Mouse (Mus musculus) adrenal gland, adult 18-20 months (tissue): ENCODE data around the gene Dbn1. TPM values are rescaled to one million over a fixed set of nuclear protein-coding genes. Genes with fewer than 3 reads are reported as not detected.
"Not testable (repeated sequence)": the region's sequence is repeated elsewhere in the genome, so short reads cannot be mapped to it uniquely, and the experiment has no call there.

ENCODE experiments used
- DNase-seq, 2 experiments: peaks; one replicate each; pipeline ENCODE4 v3.0.0; 2021 to 2022; ENCODE audit warnings: low spot score in 2 of 2
- total RNA-seq, 2 experiments: library from RNA; stranded (reverse); gene quantifications; 1 replicate in 1 of 2; 2 replicates in 1 of 2; pipeline ENCODE4 v1.2.3; 2021

Dbn1 gene
- total RNA-seq, 2 experiments from 2014 or later, result 11.1 to 16.2 TPM

DNA sequence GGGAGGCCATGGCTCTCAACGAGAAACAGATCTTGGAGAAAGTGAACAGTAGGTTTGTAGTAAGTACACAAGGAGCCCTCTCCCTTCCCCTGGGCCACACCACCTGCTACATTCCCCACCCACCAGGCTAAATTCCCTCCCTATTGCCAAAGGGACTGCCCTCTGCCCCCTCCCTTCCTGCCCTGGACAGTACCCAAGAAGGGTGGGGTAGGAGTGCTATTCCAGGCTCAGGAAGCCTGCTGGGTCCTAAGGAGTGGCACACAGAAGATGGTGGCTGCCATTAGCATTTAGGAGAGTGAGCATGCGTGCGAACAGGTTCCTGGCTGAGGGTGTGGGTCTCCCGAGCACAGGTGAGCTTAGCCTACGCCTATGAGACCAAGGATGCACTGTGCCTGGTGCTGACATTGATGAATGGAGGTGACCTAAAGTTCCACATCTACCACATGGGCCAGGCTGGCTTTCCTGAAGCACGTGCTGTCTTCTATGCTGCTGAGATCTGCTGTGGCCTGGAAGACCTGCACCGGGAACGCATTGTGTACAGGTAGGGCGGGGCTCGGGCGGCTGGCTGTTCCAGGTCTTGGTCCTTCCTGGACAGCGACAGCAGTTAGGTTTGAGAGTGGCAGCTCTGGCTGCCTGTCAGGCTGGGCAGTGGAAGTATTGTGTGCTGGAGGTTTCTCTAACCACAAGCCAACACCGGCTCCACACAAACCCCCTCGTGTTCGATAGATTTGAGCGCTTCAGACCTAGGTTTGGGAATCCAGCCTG is 35.9 kb downstream of the Dbn1 start:
- no peak for DNase-seq

GRCm38 (mm10) chr13:55451296-55451695 is 36.6 kb downstream of the Dbn1 start:
- no peak for DNase-seq

DNA sequence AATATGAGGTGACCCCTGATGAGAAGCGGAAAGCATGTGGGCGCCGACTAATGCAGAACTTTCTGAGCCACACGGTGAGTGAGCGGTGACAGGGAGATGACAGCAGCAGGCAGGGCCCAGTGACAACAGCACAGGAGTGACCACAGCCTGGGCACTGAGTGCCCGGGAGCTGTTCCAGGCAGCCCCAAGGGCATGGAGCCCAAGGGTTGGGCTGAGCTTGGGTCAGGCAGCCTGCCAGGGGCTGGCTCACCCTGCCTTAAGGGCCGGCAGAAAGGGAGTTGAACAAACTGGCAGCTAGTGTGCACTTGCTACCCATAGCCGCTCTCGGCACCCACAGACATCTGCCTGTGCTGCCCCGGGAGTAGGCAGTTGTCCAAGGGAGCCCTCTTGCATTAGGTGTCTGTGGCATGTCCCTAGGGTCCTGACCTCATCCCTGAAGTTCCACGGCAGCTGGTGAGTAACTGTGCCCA is 37.4 kb downstream of the Dbn1 start:
- peak; percentile 59 to 63 for DNase-seq

DNA sequence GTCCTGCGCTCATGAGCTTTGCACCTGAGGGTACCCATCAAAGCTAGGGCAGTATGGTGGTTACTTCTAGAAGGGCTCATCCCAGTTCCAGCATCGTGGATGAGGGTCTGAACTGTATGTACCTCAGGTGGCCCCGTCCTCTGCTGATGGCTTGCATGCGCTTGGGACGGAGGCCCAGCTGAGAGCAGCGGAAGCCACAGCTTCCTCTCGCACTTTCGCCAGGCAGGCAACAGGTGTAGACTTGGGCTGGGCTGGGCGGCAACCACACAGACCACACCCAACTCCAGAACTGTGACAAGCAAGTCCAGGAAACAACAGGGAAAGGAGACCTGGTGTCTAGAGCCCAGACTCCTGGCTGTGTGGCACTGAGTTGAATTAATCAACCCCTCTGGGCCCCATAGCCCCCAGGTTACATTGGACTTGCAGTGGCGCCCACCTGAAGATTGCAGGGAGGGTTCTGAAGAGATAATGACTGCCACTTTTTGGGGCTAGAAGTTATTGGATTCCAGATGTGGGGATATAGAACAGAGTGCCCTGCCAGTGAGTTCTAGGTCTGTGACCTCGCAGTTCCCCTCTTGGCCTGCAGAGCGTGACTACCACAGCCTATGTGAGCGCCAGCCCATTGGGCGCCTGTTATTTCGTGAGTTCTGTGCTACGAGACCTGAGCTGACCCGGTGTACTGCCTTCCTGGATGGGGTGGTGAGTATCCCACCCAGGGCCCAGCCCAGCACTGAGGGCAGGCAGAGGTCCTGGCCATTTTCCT is 38.1 kb downstream of the Dbn1 start:
- DNase-seq, result no peak

DNA sequence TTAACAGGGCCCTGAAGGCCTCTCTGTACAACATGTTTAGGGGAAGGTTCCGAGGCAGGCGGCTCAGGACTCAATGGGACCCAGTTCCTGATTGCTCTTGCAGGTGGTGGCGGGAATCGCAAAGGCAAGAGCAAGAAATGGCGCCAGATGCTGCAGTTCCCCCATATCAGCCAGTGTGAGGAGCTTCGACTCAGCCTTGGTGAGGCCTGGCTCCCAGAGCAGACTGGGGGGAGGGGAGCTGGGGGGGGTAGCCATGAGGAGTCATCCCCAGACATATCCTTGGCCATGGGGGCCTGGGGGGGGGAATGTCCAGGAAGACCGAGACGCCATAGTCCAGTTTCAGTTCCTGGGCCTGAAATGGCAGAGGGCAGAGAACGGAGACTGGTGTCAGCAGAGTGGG is 38.7 kb downstream of the Dbn1 start:
- no peak for DNase-seq

DNA sequence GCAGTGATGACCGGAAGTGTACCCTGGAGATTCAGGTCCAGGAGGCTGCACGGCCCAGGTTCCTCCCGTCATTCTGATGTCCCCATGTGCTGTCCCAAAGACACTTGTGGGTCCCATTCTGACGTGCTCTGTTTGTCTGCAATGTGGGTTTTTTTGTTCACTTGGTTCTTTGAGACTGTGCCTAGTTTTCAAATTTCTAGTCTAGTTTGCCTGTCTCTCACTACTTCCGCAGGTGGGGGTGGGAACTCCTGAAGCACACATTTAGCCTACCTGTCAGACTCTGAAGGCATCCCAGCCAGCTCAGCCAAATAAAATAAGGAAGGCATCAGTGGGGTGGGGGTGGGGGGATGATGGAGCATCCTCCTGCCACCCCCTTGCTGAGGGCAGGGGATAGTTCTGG is 39.8 kb downstream of the Dbn1 start:
- no peak for DNase-seq

GRCm38 (mm10) chr13:55447543-55447943 is 40.4 kb downstream of the Dbn1 start:
- DNase-seq, result no peak

GRCm38 (mm10) chr13:55446483-55447105 is 41.3 kb downstream of the Dbn1 start:
- DNase-seq, result no peak

DNA sequence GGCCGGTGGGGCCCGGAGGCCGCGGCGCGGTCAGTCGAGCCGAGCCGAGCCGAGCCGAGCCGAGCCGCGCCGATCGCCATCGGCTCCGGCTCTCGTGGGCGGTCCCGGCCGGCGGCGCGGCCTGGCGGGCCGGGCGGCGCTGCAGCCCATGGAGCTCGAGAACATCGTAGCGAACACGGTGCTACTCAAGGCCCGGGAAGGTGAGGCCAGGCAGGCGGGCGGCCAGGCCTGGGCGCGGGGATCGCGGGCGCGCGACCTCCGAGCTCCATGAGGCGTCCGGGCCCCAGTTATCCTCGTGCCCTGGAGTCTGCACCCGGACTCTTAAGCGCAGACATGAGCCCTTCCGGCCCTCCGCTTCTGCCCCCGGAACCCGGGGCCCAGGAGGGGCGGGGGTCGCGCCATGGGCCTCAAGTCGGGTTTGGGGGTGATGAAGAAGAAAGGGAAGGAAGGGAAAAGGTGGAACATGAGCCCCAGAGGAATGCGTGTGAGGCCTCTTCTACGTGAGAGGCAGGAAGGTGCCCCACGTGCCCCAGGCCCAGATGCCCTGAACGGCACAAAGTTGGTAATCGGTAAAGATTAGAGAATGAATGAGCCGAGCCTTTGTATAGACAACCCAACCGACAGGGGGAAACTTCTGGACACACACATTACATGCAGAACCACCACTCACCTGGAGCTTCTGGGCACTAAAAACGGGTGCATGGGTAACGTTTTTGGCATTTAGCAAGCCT is 42.4 kb downstream of the Dbn1 start:
- DNase-seq, result no peak

DNA sequence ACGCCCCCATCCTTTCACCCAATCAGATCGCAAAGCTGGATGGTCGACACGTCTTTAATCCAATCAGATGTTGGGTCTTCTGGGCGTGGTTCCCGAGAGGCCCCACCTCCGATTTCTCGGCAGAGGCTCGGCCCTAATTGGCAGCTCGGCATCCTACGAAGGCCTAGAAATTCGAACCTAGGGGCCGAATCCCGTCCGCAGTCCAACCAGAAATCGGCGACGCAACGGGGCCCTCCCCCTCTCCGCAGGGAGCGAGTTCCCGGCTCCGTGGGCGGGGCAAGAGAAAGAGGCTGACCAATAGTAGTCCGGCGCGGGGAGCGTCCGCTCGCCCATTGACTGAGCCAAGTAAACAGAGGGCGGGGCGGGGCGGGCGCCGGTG is 43.0 kb downstream of the Dbn1 start, which contains the start of gene Grk6:
Gene Grk6 (plus strand): TSS at position 136 of the 379 bp plus-strand sequence.
- DNase-seq, result peak; percentile 95 to 97

- peak in 1 of 2 experiments; percentile 78 for DNase-seq
Measured at GRCm38 (mm10) chr13:55444286-55444936, 43.5 kb downstream of the Dbn1 start.

DNA sequence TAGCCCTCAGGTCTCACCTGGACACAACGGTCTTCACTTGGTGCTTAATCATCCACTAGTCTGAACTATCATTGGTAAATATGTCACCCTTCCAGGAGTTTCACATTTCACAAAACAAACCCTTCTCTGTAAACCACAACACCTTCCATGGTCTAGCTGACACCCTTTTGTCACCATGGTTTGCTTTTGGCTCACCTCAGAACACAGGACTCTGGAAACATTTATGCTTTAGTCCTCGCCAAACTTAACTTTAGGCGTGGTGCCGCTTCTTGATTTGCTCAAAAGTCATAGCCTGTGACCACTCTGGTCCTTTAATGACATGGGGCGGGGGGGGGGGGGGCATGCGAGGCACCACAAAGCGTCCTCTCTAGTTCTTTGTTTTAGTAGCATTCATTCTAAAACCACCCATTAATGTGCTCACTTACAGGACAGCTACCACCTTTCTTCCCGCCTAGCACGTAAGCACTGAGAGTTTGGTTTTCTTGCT is 44.1 kb downstream of the Dbn1 start:
- DNase-seq, result no peak

GRCm38 (mm10) chr13:55437111-55437629 is 50.7 kb downstream of the Dbn1 start:
- DNase-seq, result not testable (repeated sequence)

DNA sequence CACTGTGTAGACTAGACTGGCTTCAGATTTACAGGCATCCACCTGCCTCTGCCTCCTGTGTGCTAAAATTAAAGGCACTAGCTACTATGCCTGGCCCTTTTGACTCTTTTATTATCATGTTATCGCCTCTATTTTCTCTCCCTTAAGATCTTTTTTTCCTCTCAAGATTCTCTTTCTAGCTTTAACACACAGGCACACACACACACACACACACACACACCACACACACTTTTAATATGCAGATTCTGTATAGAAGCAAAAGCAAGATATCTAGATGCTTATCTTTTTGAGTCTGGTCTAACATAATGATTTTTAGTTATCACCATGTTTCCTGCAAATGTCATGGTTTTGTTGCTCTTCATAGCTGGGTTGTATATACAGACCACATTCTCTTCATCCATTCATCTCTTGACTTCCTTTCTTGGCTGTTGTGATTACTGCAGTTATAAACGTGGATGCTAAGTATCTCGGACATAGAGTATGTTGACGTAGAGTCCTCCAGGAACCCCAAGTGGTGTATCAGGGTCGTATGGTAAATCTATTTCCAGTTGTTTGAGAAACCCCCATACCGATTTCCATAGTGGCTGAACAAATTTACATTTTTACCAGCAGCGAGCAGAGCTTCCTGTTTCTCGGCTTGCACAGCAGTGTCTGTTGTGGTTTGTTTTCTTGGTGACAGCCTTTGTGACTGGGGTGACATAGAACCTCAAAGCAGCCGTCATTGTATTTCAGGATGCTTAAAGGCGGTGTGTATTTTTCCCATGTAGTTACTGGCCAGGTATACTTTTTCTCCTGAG is 55.8 kb downstream of the Dbn1 start:
- DNase-seq, result no peak

DNA sequence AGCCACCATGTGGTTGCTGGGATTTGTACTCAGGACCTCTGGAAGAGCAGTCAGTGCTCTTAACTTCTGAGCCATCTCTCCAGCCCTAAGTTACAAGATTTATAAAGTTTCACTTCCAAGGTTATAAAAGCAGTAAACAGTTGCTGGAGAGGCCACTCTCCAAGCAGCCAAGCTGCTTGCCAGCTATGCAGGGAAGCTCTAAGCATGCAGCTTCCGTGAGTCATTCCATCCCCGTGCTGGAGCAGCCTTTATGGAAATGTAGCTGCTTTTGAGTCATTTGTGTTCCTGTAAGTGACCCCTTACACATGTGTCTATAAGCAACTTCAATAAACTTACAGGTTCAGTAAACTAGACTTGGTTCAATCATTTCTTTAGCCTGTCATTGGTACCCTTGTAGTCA is 57.3 kb downstream of the Dbn1 start:
- DNase-seq, result no peak

DNA sequence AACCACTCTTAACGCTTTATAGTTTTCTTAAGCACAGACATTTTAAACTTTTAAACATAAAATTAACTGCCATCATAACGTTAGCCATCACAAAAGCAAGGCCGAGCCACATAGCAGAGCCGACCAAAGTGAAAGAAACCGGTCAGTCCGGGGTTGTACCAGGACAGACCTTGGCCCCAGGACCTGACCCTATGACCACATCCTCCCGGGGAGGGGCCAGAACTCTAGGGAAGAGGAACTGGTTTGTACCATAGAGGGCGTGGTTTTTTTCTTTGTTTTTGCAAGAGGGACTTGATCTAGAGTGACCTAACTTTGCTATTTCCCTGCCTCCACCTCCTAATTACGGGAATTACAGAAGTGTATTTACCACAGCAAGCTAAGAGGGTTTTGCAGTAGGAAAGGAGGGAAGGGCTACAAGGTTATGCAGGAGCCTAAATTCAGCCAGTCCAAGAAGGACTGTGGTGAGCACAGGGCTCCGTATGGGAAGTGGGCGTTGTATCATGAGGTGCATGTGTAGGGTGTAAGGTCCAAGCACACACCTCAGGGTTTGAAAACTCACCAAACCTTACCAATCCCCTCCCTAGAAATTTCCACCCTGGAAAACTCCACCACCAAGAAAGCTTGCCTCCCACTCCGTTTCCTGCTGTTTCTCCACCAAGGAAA is 58.6 kb downstream of the Dbn1 start:
- peak; percentile 45 to 55 for DNase-seq

DNA sequence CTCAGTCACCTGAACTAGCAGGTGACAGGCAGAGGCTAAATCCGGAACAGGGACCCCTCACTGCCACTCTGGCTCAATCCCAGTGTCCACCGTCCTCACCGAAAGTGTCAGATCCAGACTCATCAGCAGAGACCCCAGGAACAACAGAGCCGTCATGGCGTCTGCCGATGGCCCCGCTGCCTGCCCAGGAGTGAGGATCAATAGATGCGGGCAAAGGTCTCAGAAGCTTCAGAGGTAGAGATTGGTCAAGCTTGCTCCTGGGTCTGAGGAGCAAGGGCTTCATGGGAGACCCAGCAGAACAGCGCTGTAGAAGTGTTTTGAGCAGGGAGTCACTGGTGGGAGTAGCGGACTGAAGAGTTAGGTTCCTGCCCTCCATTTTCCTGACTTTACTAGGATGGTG is 61.3 kb downstream of the Dbn1 start, which contains the start of gene F12:
Gene F12 (minus strand): TSS at position 181 of the 400 bp plus-strand sequence.
- DNase-seq, result no peak
